Mouse (Mus musculus) MEL (cell line): ENCODE measurements at regions not wholly inside any gene's neighbourhood (a gene's known extent, or its start where the extent isn't known, plus 50 kb on each side); places are given as distances from the start of the nearest gene placed in this dataset.

Experiments
- BHLHE40 ChIP-seq: IDR thresholded peaks from 2 replicates; pipeline ENCODE4 v1.6.1; 2012; ENCODE audit warnings: low read depth, mild to moderate bottlenecking, inconsistent platforms, low read length, improper control_type of control experiment, borderline replicate concordance
- CTCF ChIP-seq, 3 experiments: IDR thresholded peaks in 2 of 3; conservative IDR thresholded peaks in 1 of 3; 2 replicates each; pipeline ENCODE4 v1.5.1; 2011 to 2012; ENCODE audit warnings: low read length in 3 of 3, low read depth in 2 of 3, mild to moderate bottlenecking in 2 of 3, improper control_type of control experiment in 1 of 3, inconsistent platforms in 1 of 3, mixed read lengths in 1 of 3, moderate library complexity in 1 of 3; ENCODE audit not compliant: control insufficient read depth in 1 of 3, insufficient read depth in 1 of 3, poor library complexity in 1 of 3, severe bottlenecking in 1 of 3
- E2F4 ChIP-seq: IDR thresholded peaks from 2 replicates; pipeline ENCODE4 v1.6.1; 2011; ENCODE audit warnings: low read depth, low read length, improper control_type of control experiment, borderline replicate concordance
- ELF1 ChIP-seq: IDR thresholded peaks from 2 replicates; pipeline ENCODE4 v1.6.1; 2014; ENCODE audit warnings: low read depth, mild to moderate bottlenecking, inconsistent platforms, low read length, improper control_type of control experiment, moderate library complexity
- ETS1 ChIP-seq: IDR thresholded peaks from 2 replicates; pipeline ENCODE4 v1.6.1; 2012; ENCODE audit warnings: low read depth, mild to moderate bottlenecking, inconsistent platforms, low read length, improper control_type of control experiment, moderate library complexity
- GATA1 ChIP-seq: IDR thresholded peaks from 2 replicates; pipeline ENCODE4 v1.6.1; 2011; ENCODE audit warnings: low read depth, low read length, improper control_type of control experiment
- MAFK ChIP-seq: IDR thresholded peaks from 2 replicates; pipeline ENCODE4 v1.6.1; 2011; ENCODE audit warnings: low read depth, mild to moderate bottlenecking, low read length, improper control_type of control experiment, borderline replicate concordance
- NELFE ChIP-seq: IDR thresholded peaks from 2 replicates; pipeline ENCODE4 v1.6.1; 2011; ENCODE audit warnings: low read depth, low read length, improper control_type of control experiment
- POLR2A ChIP-seq, 2 experiments: IDR thresholded peaks; 2 replicates each; pipeline ENCODE4 v1.6.1; 2011 to 2012; ENCODE audit warnings: low read length in 2 of 2, mild to moderate bottlenecking in 2 of 2, control low read depth in 1 of 2, improper control_type of control experiment in 1 of 2, low read depth in 1 of 2, moderate library complexity in 1 of 2; ENCODE audit not compliant: control insufficient read depth in 1 of 2, insufficient read depth in 1 of 2, poor library complexity in 1 of 2
- TAL1 ChIP-seq: IDR thresholded peaks from 2 replicates; pipeline ENCODE4 v1.6.1; 2012; ENCODE audit warnings: mild to moderate bottlenecking, inconsistent platforms, low read length, moderate library complexity, mixed read lengths
- TBP ChIP-seq: IDR thresholded peaks from 2 replicates; pipeline ENCODE4 v1.8.0; 2011; ENCODE audit warnings: low read depth, low read length, improper control_type of control experiment
- ZKSCAN1 ChIP-seq: IDR thresholded peaks from 2 replicates; pipeline ENCODE4 v1.6.1; 2012; ENCODE audit warnings: low read depth, mild to moderate bottlenecking, inconsistent platforms, low read length, improper control_type of control experiment, moderate library complexity
- ZNF384 ChIP-seq: IDR thresholded peaks from 2 replicates; pipeline ENCODE4 v1.6.1; 2012; ENCODE audit warnings: low read depth, mild to moderate bottlenecking, inconsistent platforms, low read length, improper control_type of control experiment

GRCm38 (mm10) chr4:53948736-53949135 is 122.9 kb downstream of the Tmem38b start:
- no peak for TF ChIP-seq ELF1
- no peak for TF ChIP-seq CTCF (IDR thresholded peaks at IDR 0.05 in 2 of 3, conservative IDR thresholded peaks at IDR 0.05 in 1 of 3; ENCODE audit: control insufficient read depth in 1 of 3, insufficient read depth in 1 of 3, low read depth in 2 of 3, low read length in 3 of 3, poor library complexity in 1 of 3, severe bottlenecking in 1 of 3)
- TF ChIP-seq ZKSCAN1, result no peak
- no peak for TF ChIP-seq ETS1
- no peak for TF ChIP-seq BHLHE40
- TF ChIP-seq POLR2A (IDR thresholded peaks at IDR 0.05; ENCODE audit: control insufficient read depth in 1 of 2, insufficient read depth in 1 of 2, low read depth in 1 of 2, low read length in 2 of 2, poor library complexity in 1 of 2), result no peak
- TF ChIP-seq TBP, result no peak
- no peak for TF ChIP-seq NELFE
- TF ChIP-seq TAL1, result no peak
- no peak for TF ChIP-seq MAFK
- TF ChIP-seq ZNF384, result no peak
- no peak for TF ChIP-seq GATA1
- no peak for TF ChIP-seq E2F4
